In the genomic region with DNA sequence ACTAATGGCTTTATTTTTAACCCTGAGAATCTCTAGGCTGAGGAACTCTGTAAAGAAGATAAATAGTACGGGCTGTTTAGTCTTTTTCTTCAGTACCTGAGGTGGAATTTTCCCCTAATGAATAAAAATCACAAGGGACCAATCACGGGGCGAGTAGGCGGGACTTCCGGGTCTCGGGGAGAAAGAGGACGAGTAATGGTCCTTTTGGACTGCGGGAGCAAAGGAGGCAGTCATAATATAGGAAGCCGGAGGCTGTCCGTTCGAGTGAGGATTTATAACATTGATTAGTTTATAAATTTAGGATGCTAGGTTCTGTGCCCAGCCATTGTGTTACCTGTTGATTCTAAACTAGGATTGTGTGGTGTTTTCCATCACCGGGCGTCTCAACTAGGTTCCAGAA, we compare ENCODE assay signal across 16 mouse cellular contexts.
DNase-seq lines count a peak whose midpoint lies in the region; ATAC-seq lines count a peak whose summit lies in the region.
"Had no signal": no experiment of that assay in that cellular context is flagged by ENCODE, and none has a peak within 500 bp of the region (broad histone marks: within the 10 kb centered on the region; RNA-seq: fewer than 3 reads in every experiment).

No protein-coding gene starts in this region.

- no peak for ATAC-seq in hindbrain, embryonic 15.5 days (ENCODE audit: low FRiP score, low read depth)
- ATAC-seq in hindbrain, embryonic 14.5 days (ENCODE audit: low FRiP score), result no peak
- ATAC-seq in midbrain, embryonic 16.5 days, result no peak
- no peak for ATAC-seq in limb, embryonic 12.5 days (ENCODE audit: insufficient number of reproducible peaks, insufficient read depth, low FRiP score, low TSS enrichment, low read depth)
- ATAC-seq: Patski had no signal

- DNase-seq in hindbrain, embryonic 14.5 days (ENCODE audit: low spot score), result no peak
- no peak for DNase-seq in midbrain, embryonic 10.5 days (ENCODE audit: low spot score)
- DNase-seq in embryonic facial prominence, embryonic 10.5 days (ENCODE audit: low spot score), result no peak
- DNase-seq in thymus, postnatal 36 days, result no peak
- no peak for DNase-seq in yolk sac, embryonic 10.5 days (ENCODE audit: low spot score)
- DNase-seq: adrenal gland, adult 8-10 months; cerebellum, postnatal 14 days; heart, postnatal 36 days; liver; lung, postnatal 4 days had no signal

- H3K27ac ChIP-seq in hindbrain, embryonic 15.5 days (replicated peaks), result no peak overlapping the region
- H3K27ac ChIP-seq in hindbrain, embryonic 14.5 days, result no peak overlapping the region
- H3K27ac ChIP-seq in midbrain, embryonic 10.5 days (replicated peaks), result no peak overlapping the region
- no peak overlapping the region for H3K27ac ChIP-seq in midbrain, embryonic 16.5 days (ENCODE audit: low read length)
- H3K27ac ChIP-seq in embryonic facial prominence, embryonic 10.5 days (replicated peaks), result no peak overlapping the region
- H3K27ac ChIP-seq in limb, embryonic 12.5 days, result no peak overlapping the region
- H3K27ac ChIP-seq: stomach, embryonic 15.5 days had no signal

- H3K27me3 ChIP-seq in hindbrain, embryonic 15.5 days, result no peaks in the 10 kb centered on the region
- H3K27me3 ChIP-seq in hindbrain, embryonic 14.5 days (ENCODE audit: control insufficient read depth, insufficient read depth, low read length), result no peaks in the 10 kb centered on the region
- H3K27me3 ChIP-seq in midbrain, embryonic 10.5 days (ENCODE audit: low read depth, poor library complexity, severe bottlenecking), result no peaks in the 10 kb centered on the region
- H3K27me3 ChIP-seq in midbrain, embryonic 16.5 days (ENCODE audit: control insufficient read depth, insufficient read depth, low read depth, low read length), result no peaks in the 10 kb centered on the region
- H3K27me3 ChIP-seq in embryonic facial prominence, embryonic 10.5 days (replicated peaks; ENCODE audit: low read depth, poor library complexity, severe bottlenecking), result no peaks in the 10 kb centered on the region
- no peaks in the 10 kb centered on the region for H3K27me3 ChIP-seq in limb, embryonic 12.5 days
- H3K27me3 ChIP-seq: Patski; stomach, embryonic 15.5 days had no signal

- WGBS in hindbrain, embryonic 15.5 days, result 63% methylated on average over 13 of the region's 13 CpGs
- WGBS in hindbrain, embryonic 14.5 days, result 71% methylated on average over 13 of the region's 13 CpGs
- 64% methylated on average over 13 of the region's 13 CpGs for WGBS in midbrain, embryonic 10.5 days
- WGBS in midbrain, embryonic 16.5 days, result 74% methylated on average over 13 of the region's 13 CpGs
- WGBS in embryonic facial prominence, embryonic 10.5 days, result 71% methylated on average over 13 of the region's 13 CpGs
- 58% methylated on average over 13 of the region's 13 CpGs for WGBS in limb, embryonic 12.5 days

- 0 out of 2 replicates have a peak overlapping the region, but pooled peaks have one; percentile 9 for H3K4me2 ChIP-seq in hindbrain, embryonic 15.5 days
- no peak overlapping the region for H3K4me2 ChIP-seq in hindbrain, embryonic 14.5 days (replicated peaks)
- H3K4me2 ChIP-seq in midbrain, embryonic 16.5 days (ENCODE audit: low read length), result no peak overlapping the region
- peak overlapping the region; percentile 21; the same call in 1 of the 2 replicates for H3K4me2 ChIP-seq in limb, embryonic 12.5 days
- H3K4me2 ChIP-seq: stomach, embryonic 15.5 days had no signal

- no peak overlapping the region for H3K9ac ChIP-seq in hindbrain, embryonic 15.5 days
- no peak overlapping the region for H3K9ac ChIP-seq in hindbrain, embryonic 14.5 days
- no peak overlapping the region for H3K9ac ChIP-seq in midbrain, embryonic 16.5 days (ENCODE audit: low read depth, low read length)
- no peak overlapping the region for H3K9ac ChIP-seq in limb, embryonic 12.5 days (replicated peaks)
- H3K9ac ChIP-seq: stomach, embryonic 15.5 days had no signal

- no peak overlapping the region for H3K4me3 ChIP-seq in hindbrain, embryonic 15.5 days
- no peak overlapping the region for H3K4me3 ChIP-seq in hindbrain, embryonic 14.5 days (replicated peaks; ENCODE audit: low read length)
- H3K4me3 ChIP-seq in midbrain, embryonic 10.5 days, result peak overlapping the region; percentile 23; the same call in 1 of the 2 replicates
- no peak overlapping the region for H3K4me3 ChIP-seq in midbrain, embryonic 16.5 days (ENCODE audit: low read depth, low read length)
- H3K4me3 ChIP-seq in embryonic facial prominence, embryonic 10.5 days, result peak overlapping the region; percentile 2; the same call in 1 of the 2 replicates
- no peak overlapping the region for H3K4me3 ChIP-seq in limb, embryonic 12.5 days (replicated peaks)
- H3K4me3 ChIP-seq: myocyte; stomach, embryonic 15.5 days had no signal

- H3K36me3 ChIP-seq in hindbrain, embryonic 15.5 days, result no peaks in the 10 kb centered on the region
- no peaks in the 10 kb centered on the region for H3K36me3 ChIP-seq in hindbrain, embryonic 14.5 days (replicated peaks; ENCODE audit: control insufficient read depth, insufficient read depth)
- H3K36me3 ChIP-seq in midbrain, embryonic 10.5 days, result no peaks in the 10 kb centered on the region
- H3K36me3 ChIP-seq in midbrain, embryonic 16.5 days (ENCODE audit: control insufficient read depth, insufficient read depth, low read length), result no peaks in the 10 kb centered on the region
- no peaks in the 10 kb centered on the region for H3K36me3 ChIP-seq in embryonic facial prominence, embryonic 10.5 days (replicated peaks)
- H3K36me3 ChIP-seq in limb, embryonic 12.5 days, result no peaks in the 10 kb centered on the region
- H3K36me3 ChIP-seq: stomach, embryonic 15.5 days had no signal

- no peaks in the 10 kb centered on the region for H3K4me1 ChIP-seq in hindbrain, embryonic 15.5 days (replicated peaks)
- H3K4me1 ChIP-seq in hindbrain, embryonic 14.5 days (replicated peaks; ENCODE audit: control insufficient read depth, insufficient read depth, low read length), result no peaks in the 10 kb centered on the region
- no peaks in the 10 kb centered on the region for H3K4me1 ChIP-seq in midbrain, embryonic 10.5 days
- no peaks in the 10 kb centered on the region for H3K4me1 ChIP-seq in midbrain, embryonic 16.5 days (ENCODE audit: control insufficient read depth, insufficient read depth, low read length)
- peaks cover 11% of the 10 kb centered on the region; the same call in 1 of the 2 replicates for H3K4me1 ChIP-seq in embryonic facial prominence, embryonic 10.5 days
- H3K4me1 ChIP-seq in limb, embryonic 12.5 days (replicated peaks), result no peaks in the 10 kb centered on the region

- H3K9me3 ChIP-seq in hindbrain, embryonic 15.5 days, result no peaks in the 10 kb centered on the region
- no peaks in the 10 kb centered on the region for H3K9me3 ChIP-seq in hindbrain, embryonic 14.5 days (ENCODE audit: control insufficient read depth, low read length)
- H3K9me3 ChIP-seq in midbrain, embryonic 10.5 days (replicated peaks), result no peaks in the 10 kb centered on the region
- H3K9me3 ChIP-seq in midbrain, embryonic 16.5 days (replicated peaks; ENCODE audit: control insufficient read depth, low read length, poor library complexity, severe bottlenecking), result no peaks in the 10 kb centered on the region
- H3K9me3 ChIP-seq in embryonic facial prominence, embryonic 10.5 days, result no peaks in the 10 kb centered on the region
- H3K9me3 ChIP-seq in limb, embryonic 12.5 days, result no peaks in the 10 kb centered on the region
- H3K9me3 ChIP-seq: stomach, embryonic 15.5 days had no signal

Comparison
In these comparisons a context has a peak if more than half of its experiments do, and no peak if none do; other contexts are left out.
1. H3K4me2 ChIP-seq: peak in hindbrain, embryonic 15.5 days (single experiment) and limb, embryonic 12.5 days (single experiment); none in hindbrain, embryonic 14.5 days (single experiment) and midbrain, embryonic 16.5 days (single experiment).
2. H3K4me3 ChIP-seq: peak in midbrain, embryonic 10.5 days (single experiment) and embryonic facial prominence, embryonic 10.5 days (single experiment); none in hindbrain, embryonic 15.5 days (single experiment), hindbrain, embryonic 14.5 days (single experiment), midbrain, embryonic 16.5 days (single experiment) and limb, embryonic 12.5 days (single experiment).